Mouse (Mus musculus) limb, embryonic 10.5 days (tissue): ENCODE results near the gene Tmprss11c. TPM values are rescaled to one million over a fixed set of nuclear protein-coding genes. Genes with fewer than 3 reads are reported as not detected.
A peak's percentile ranks its signal among the peaks of the same experiment; 100 is the strongest.
"Not testable (repeated sequence)": the region's sequence is repeated elsewhere in the genome, so short reads cannot be mapped to it uniquely, and the experiment has no call there.

Experiments
- DNase-seq: peaks from one replicate; pipeline ENCODE4 v3.0.0-alpha.2; 2017; ENCODE audit warnings: low spot score
- H3K27ac ChIP-seq: fragments of 300-500 bp; sonication (generic); 2 replicates; pipeline ENCODE4 v1.5.1; 2016; ENCODE audit warnings: mild to moderate bottlenecking
- H3K27me3 ChIP-seq: fragments of 300-500 bp; sonication (generic); 2 replicates; pipeline ENCODE4 v1.6.1; 2016; ENCODE audit warnings: low read depth, mild to moderate bottlenecking; ENCODE audit not compliant: poor library complexity, severe bottlenecking
- H3K36me3 ChIP-seq: fragments of 300-500 bp; sonication (generic); 2 replicates; pipeline ENCODE4 v1.6.1; 2016; ENCODE audit warnings: mild to moderate bottlenecking, moderate library complexity
- H3K4me1 ChIP-seq: fragments of 300-500 bp; sonication (generic); 2 replicates; pipeline ENCODE4 v1.6.1; 2016
- H3K4me3 ChIP-seq: fragments of 300-500 bp; sonication (generic); 2 replicates; pipeline ENCODE4 v1.5.1; 2016; ENCODE audit warnings: mild to moderate bottlenecking, moderate library complexity
- H3K9me3 ChIP-seq: fragments of 300-500 bp; sonication (generic); replicated peaks from 2 replicates; pipeline ENCODE4 v1.6.1; 2016; ENCODE audit warnings: mild to moderate bottlenecking
- WGBS: fragments of 180-500 bp; shearing (Covaris S2); methylation state at CpG from one replicate; pipeline ENCODE4 v1.1.7; 2016; 5-methylcytosine and 5-hydroxymethylcytosine counted together
- polyA plus RNA-seq: library from polyadenylated mRNA; unstranded; fragments of >200 nt; fragmentation: Nextera tagmentation; extraction: Ambion mirVana; gene quantifications from 2 replicates; pipeline ENCODE4 v1.2.1, GENCODE M21; 2016

The Tmprss11c gene
- polyA plus RNA-seq: not detected in 2 replicates

- Histone ChIP-seq H3K27ac (no peak within 1 kb of the TSS), H3K4me1 (no peaks in the 10 kb centered on the region), H3K9me3 (no peaks in the 10 kb centered on the region), H3K27me3 (no peaks in the 10 kb centered on the region), H3K4me3 (no peak within 1 kb of the TSS), H3K36me3 (no peaks in the 10 kb centered on the region)
- DNase-seq: no peak
- WGBS: 79% methylated on average over 4 of the region's 4 CpGs
These were observed at the start of gene Tmprss11c for GRCm38 (mm10) chr5:86289208-86289607. Gene Tmprss11c (minus strand): TSS chr5:86289308.

- not testable (repeated sequence) for DNase-seq, H3K9me3 ChIP-seq, H3K27me3 ChIP-seq, H3K36me3 ChIP-seq, H3K27ac ChIP-seq, H3K4me1 ChIP-seq
- peak overlapping the region; percentile 40 for H3K4me3 ChIP-seq
- WGBS: 51% methylated on average over 30 of the region's 30 CpGs
These were observed 29.2 kb upstream of the Tmprss11c start for GRCm38 (mm10) chr5:86318018-86318956.

- Histone ChIP-seq H3K9me3 (no peaks in the 10 kb centered on the region), H3K27me3 (no peaks in the 10 kb centered on the region), H3K4me3 (no peak overlapping the region), H3K36me3 (no peaks in the 10 kb centered on the region), H3K27ac (no peak overlapping the region), H3K4me1 (no peaks in the 10 kb centered on the region)
- 90% methylated on average over 5 of the region's 5 CpGs for WGBS
- no peak for DNase-seq
These were observed 17.0 kb upstream of the Tmprss11c start for GRCm38 (mm10) chr5:86306116-86306515.

GRCm38 (mm10) chr5:86303877-86304276 is 14.8 kb upstream of the Tmprss11c start:
- no peaks in the 10 kb centered on the region for H3K9me3 ChIP-seq
- WGBS: 90% methylated on average over 8 of the region's 8 CpGs
- no peak for DNase-seq

GRCm38 (mm10) chr5:86246559-86246958 is 42.5 kb downstream of the Tmprss11c start:
- H3K27ac ChIP-seq: no peak overlapping the region
- WGBS: 92% methylated on average over 11 of the region's 11 CpGs
- no peaks in the 10 kb centered on the region for H3K4me1 ChIP-seq
- DNase-seq: no peak
- H3K36me3 ChIP-seq: no peaks in the 10 kb centered on the region
- no peak overlapping the region for H3K4me3 ChIP-seq
- H3K27me3 ChIP-seq: no peaks in the 10 kb centered on the region
- no peaks in the 10 kb centered on the region for H3K9me3 ChIP-seq

More at GRCm38 (mm10) chr5:86303877-86304276, 14.8 kb upstream of the Tmprss11c start:
- H3K4me3 ChIP-seq: no peak overlapping the region
- no peaks in the 10 kb centered on the region for H3K4me1 ChIP-seq
- no peak overlapping the region for H3K27ac ChIP-seq
- no peaks in the 10 kb centered on the region for H3K27me3 ChIP-seq
- no peaks in the 10 kb centered on the region for H3K36me3 ChIP-seq

GRCm38 (mm10) chr5:86244880-86245279 is 44.2 kb downstream of the Tmprss11c start:
- Histone ChIP-seq H3K9me3 (no peaks in the 10 kb centered on the region), H3K27me3 (no peaks in the 10 kb centered on the region), H3K27ac (no peak overlapping the region), H3K4me3 (no peak overlapping the region), H3K4me1 (no peaks in the 10 kb centered on the region), H3K36me3 (no peaks in the 10 kb centered on the region)
- 62% methylated on average over 1 of the region's 1 CpGs for WGBS
- no peak for DNase-seq

- no peaks in the 10 kb centered on the region for H3K27me3 ChIP-seq
- no peaks in the 10 kb centered on the region for H3K9me3 ChIP-seq
- WGBS: 92% methylated on average over 3 of the region's 3 CpGs
- H3K36me3 ChIP-seq: no peaks in the 10 kb centered on the region
- H3K4me1 ChIP-seq: no peaks in the 10 kb centered on the region
- no peak overlapping the region for H3K27ac ChIP-seq
- DNase-seq: no peak
- H3K4me3 ChIP-seq: no peak overlapping the region
These were observed 44.8 kb downstream of the Tmprss11c start for GRCm38 (mm10) chr5:86244275-86244674.

- Histone ChIP-seq H3K4me1 (no peaks in the 10 kb centered on the region), H3K27ac (no peak overlapping the region), H3K27me3 (no peaks in the 10 kb centered on the region), H3K36me3 (no peaks in the 10 kb centered on the region), H3K4me3 (no peak overlapping the region), H3K9me3 (no peaks in the 10 kb centered on the region)
- DNase-seq: no peak
- WGBS: 74% methylated on average over 5 of the region's 5 CpGs
These were observed 61.8 kb downstream of the Tmprss11c start for GRCm38 (mm10) chr5:86227156-86227853.

GRCm38 (mm10) chr5:86197801-86198200 is 91.3 kb downstream of the Tmprss11c start, which contains the start of gene Gnrhr:
Gene Gnrhr (minus strand): TSS chr5:86197901.
- H3K4me3 ChIP-seq: no peak within 1 kb of the TSS
- no peaks in the 10 kb centered on the region for H3K4me1 ChIP-seq
- no peaks in the 10 kb centered on the region for H3K36me3 ChIP-seq
- H3K27ac ChIP-seq: no peak within 1 kb of the TSS
- H3K9me3 ChIP-seq: no peaks in the 10 kb centered on the region
- 96% methylated on average over 10 of the region's 10 CpGs for WGBS
- H3K27me3 ChIP-seq: no peaks in the 10 kb centered on the region
- no peak for DNase-seq

- no peaks in the 10 kb centered on the region for H3K4me1 ChIP-seq
- H3K27ac ChIP-seq: no peak overlapping the region
- DNase-seq: no peak
- H3K9me3 ChIP-seq: no peaks in the 10 kb centered on the region
- H3K36me3 ChIP-seq: no peaks in the 10 kb centered on the region
- WGBS: 29% methylated on average over 4 of the region's 4 CpGs
- H3K27me3 ChIP-seq: no peaks in the 10 kb centered on the region
- no peak overlapping the region for H3K4me3 ChIP-seq
These were observed 97.8 kb downstream of the Tmprss11c start for GRCm38 (mm10) chr5:86191356-86191755.

- Histone ChIP-seq H3K4me3 (no peak overlapping the region), H3K27ac (no peak overlapping the region), H3K4me1 (no peaks in the 10 kb centered on the region), H3K9me3 (no peaks in the 10 kb centered on the region), H3K27me3 (no peaks in the 10 kb centered on the region), H3K36me3 (no peaks in the 10 kb centered on the region)
- no peak for DNase-seq
- WGBS: 22% methylated on average over 5 of the region's 5 CpGs
These were observed 98.3 kb downstream of the Tmprss11c start for GRCm38 (mm10) chr5:86190770-86191169.

- Histone ChIP-seq H3K36me3 (no peaks in the 10 kb centered on the region), H3K4me3 (no peak overlapping the region), H3K27me3 (no peaks in the 10 kb centered on the region), H3K9me3 (no peaks in the 10 kb centered on the region), H3K27ac (no peak overlapping the region), H3K4me1 (no peaks in the 10 kb centered on the region)
- no peak for DNase-seq
- WGBS: 56% methylated on average over 15 of the region's 15 CpGs
These were observed 98.8 kb downstream of the Tmprss11c start for GRCm38 (mm10) chr5:86190290-86190689.

GRCm38 (mm10) chr5:86187441-86187840 is 101.7 kb downstream of the Tmprss11c start:
- DNase-seq: no peak
- H3K4me1 ChIP-seq: no peaks in the 10 kb centered on the region
- no peaks in the 10 kb centered on the region for H3K9me3 ChIP-seq
- H3K27ac ChIP-seq: no peak overlapping the region
- no peaks in the 10 kb centered on the region for H3K27me3 ChIP-seq
- H3K4me3 ChIP-seq: no peak overlapping the region
- no peaks in the 10 kb centered on the region for H3K36me3 ChIP-seq
- WGBS: 82% methylated on average over 6 of the region's 6 CpGs
